Mouse (Mus musculus): ENCODE data around the gene Gnao1. TPM values are rescaled to one million over a fixed set of nuclear protein-coding genes. Genes with fewer than 3 reads are reported as not detected.

Gene Gnao1
- total RNA-seq, 2 experiments from 2014 or later, result 28.9 to 29.2 TPM

GRCm38 (mm10) chr8:93896841-93897551, 87.2 kb downstream of the Gnao1 start:
- DNase-seq, result no peak

- no peak for DNase-seq
Measured at GRCm38 (mm10) chr8:93898570-93898969, 88.8 kb downstream of the Gnao1 start.

- DNase-seq, result no peak
Measured at GRCm38 (mm10) chr8:93902040-93902439, 92.3 kb downstream of the Gnao1 start.

- no peak for DNase-seq
Measured at GRCm38 (mm10) chr8:93906961-93907360, 97.2 kb downstream of the Gnao1 start.

GRCm38 (mm10) chr8:93907987-93908441, 98.2 kb downstream of the Gnao1 start:
- peak; percentile 67 for DNase-seq

- DNase-seq, result peak; percentile 49
Measured at GRCm38 (mm10) chr8:93908546-93908945, 98.8 kb downstream of the Gnao1 start.

- no peak for DNase-seq
Measured at GRCm38 (mm10) chr8:93911715-93912555, 102.2 kb downstream of the Gnao1 start.

- DNase-seq, result peak; percentile 70
Measured at GRCm38 (mm10) chr8:93917859-93918421, 108.2 kb downstream of the Gnao1 start.

GRCm38 (mm10) chr8:93918580-93918979, 108.8 kb downstream of the Gnao1 start:
- DNase-seq, result no peak

GRCm38 (mm10) chr8:93919422-93919821, 109.7 kb downstream of the Gnao1 start:
- DNase-seq, result no peak

- no peak for DNase-seq
Measured at GRCm38 (mm10) chr8:93919916-93920589, 110.3 kb downstream of the Gnao1 start.

GRCm38 (mm10) chr8:93920590-93920948, 110.8 kb downstream of the Gnao1 start:
- no peak for DNase-seq

GRCm38 (mm10) chr8:93923897-93924334, 114.2 kb downstream of the Gnao1 start:
- no peak for DNase-seq

GRCm38 (mm10) chr8:93925513-93925912, 115.7 kb downstream of the Gnao1 start:
- no peak for DNase-seq

- no peak for DNase-seq
Measured at GRCm38 (mm10) chr8:93929233-93929632, 119.5 kb downstream of the Gnao1 start.

GRCm38 (mm10) chr8:93931336-93931735, 121.6 kb downstream of the Gnao1 start:
- no peak for DNase-seq

GRCm38 (mm10) chr8:93932873-93933272, 123.1 kb downstream of the Gnao1 start:
- DNase-seq, result peak; percentile 88

GRCm38 (mm10) chr8:93933288-93933687, 123.5 kb downstream of the Gnao1 start:
- no peak for DNase-seq

- DNase-seq, result no peak
Measured at GRCm38 (mm10) chr8:93938193-93938592, 128.4 kb downstream of the Gnao1 start.

- no peak for DNase-seq
Measured at GRCm38 (mm10) chr8:93940542-93941423, 131.0 kb downstream of the Gnao1 start.

- peak; percentile 22 for DNase-seq
Measured at GRCm38 (mm10) chr8:93941636-93942054, 131.9 kb downstream of the Gnao1 start.

GRCm38 (mm10) chr8:93945781-93946180, 136.0 kb downstream of the Gnao1 start:
- DNase-seq, result no peak

All from heart, postnatal 4 days (tissue).